Mouse (Mus musculus): ENCODE measurements around the gene Mmgt2.

DNA sequence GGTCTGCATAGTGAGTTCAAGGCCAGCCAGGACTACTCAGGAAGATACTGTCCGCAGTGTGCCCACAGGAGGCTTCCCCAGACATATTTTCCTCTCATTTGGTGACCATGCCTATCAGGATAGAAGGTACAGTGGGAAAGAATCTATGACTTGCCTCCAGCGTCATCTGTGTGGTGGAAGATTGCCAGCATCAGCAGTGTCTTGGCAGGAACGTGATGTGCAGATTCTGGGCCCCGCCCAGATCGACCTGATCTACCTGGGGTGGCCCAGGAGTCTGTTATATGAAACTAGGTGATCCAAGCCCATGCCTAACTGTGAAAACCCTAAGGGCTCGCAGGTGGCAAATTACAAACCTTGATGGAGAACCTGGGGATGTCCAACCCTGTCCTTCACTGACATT is 21.5 kb downstream of the Mmgt2 start:
- no peak for TF ChIP-seq CTCF (IDR thresholded peaks at IDR 0.05; ENCODE audit: borderline replicate concordance, extremely low read depth, insufficient read depth, insufficient read length)
- TF ChIP-seq POLR2A (IDR thresholded peaks at IDR 0.05; ENCODE audit: borderline replicate concordance, extremely low read depth, insufficient read depth, insufficient read length, poor library complexity, severe bottlenecking): no peak

All from brain, embryonic 14.5 days (tissue).